Mouse (Mus musculus) CH12.LX (cell line): ENCODE measurements at regions not wholly inside any gene's neighbourhood (a gene's known extent, or its start where the extent isn't known, plus 50 kb on each side); places are given as distances from the start of the nearest gene placed in this dataset.

Experiments
- CHD1 ChIP-seq: IDR thresholded peaks from 2 replicates; pipeline ENCODE4 v1.6.1; 2012; ENCODE audit warnings: low read depth, low read length, improper control_type of control experiment, inconsistent platforms
- CTCF ChIP-seq, 2 experiments: IDR thresholded peaks in 1 of 2; conservative IDR thresholded peaks in 1 of 2; 2 replicates each; pipeline ENCODE4 v1.5.1; 2011 to 2012; ENCODE audit warnings: low read depth in 2 of 2, low read length in 2 of 2, improper control_type of control experiment in 1 of 2, inconsistent platforms in 1 of 2, mild to moderate bottlenecking in 1 of 2, moderate library complexity in 1 of 2
- E2F4 ChIP-seq: IDR thresholded peaks from 2 replicates; pipeline ENCODE4 v1.6.1; 2011; ENCODE audit warnings: low read depth, low read length, improper control_type of control experiment; ENCODE audit not compliant: insufficient replicate concordance
- EP300 ChIP-seq: IDR thresholded peaks from 2 replicates; pipeline ENCODE4 v1.6.1; 2011; ENCODE audit warnings: low read length, improper control_type of control experiment
- HCFC1 ChIP-seq: IDR thresholded peaks from 2 replicates; pipeline ENCODE4 v1.6.1; 2012; ENCODE audit warnings: low read depth, mild to moderate bottlenecking, inconsistent platforms, low read length, improper control_type of control experiment
- IRF4 ChIP-seq: IDR thresholded peaks from 2 replicates; pipeline ENCODE4 v1.6.1; 2014; ENCODE audit warnings: low read depth, mild to moderate bottlenecking, inconsistent platforms, low read length, improper control_type of control experiment
- KAT2A ChIP-seq: IDR thresholded peaks from 2 replicates; pipeline ENCODE4 v1.6.1; 2012; ENCODE audit warnings: low read length, improper control_type of control experiment, inconsistent platforms; ENCODE audit not compliant: insufficient replicate concordance
- MYC ChIP-seq: IDR thresholded peaks from 2 replicates; pipeline ENCODE4 v1.6.1; 2011; ENCODE audit warnings: low read depth, mild to moderate bottlenecking, improper control_type of control experiment, low read length
- TCF12 ChIP-seq: IDR thresholded peaks from 2 replicates; pipeline ENCODE4 v1.6.1; 2014; ENCODE audit warnings: low read depth, mild to moderate bottlenecking, inconsistent platforms, low read length, improper control_type of control experiment
- USF2 ChIP-seq: conservative IDR thresholded peaks from 2 replicates; pipeline ENCODE4 v1.6.1; 2011; ENCODE audit warnings: low read depth, low read length, improper control_type of control experiment
- ZC3H11A ChIP-seq: IDR thresholded peaks from 2 replicates; pipeline ENCODE4 v1.6.1; 2012; ENCODE audit warnings: low read depth, mild to moderate bottlenecking, inconsistent platforms, low read length, improper control_type of control experiment

DNA sequence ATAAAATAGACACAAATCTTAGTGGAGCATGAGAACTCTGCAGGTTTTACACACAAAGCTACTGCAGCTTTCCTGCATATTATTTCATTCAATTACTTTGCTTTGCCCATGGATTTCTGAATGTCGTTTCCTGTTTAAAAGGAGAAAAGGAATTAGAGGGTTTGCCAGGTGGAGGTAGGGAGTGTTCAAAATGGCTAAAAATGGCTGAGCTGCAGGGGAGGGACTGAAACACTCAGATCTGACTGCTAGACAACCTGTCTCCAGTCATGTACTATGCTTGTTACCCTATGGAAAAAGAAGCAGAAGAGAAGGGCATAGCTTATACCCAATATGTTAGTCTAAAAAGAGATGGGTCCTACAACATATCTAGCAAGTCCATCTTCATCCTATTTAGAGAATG is 106.2 kb upstream of the Rnf152 start:
- TF ChIP-seq TCF12 (no peak), CTCF (conservative IDR thresholded peaks at IDR 0.05 in 1 of 2, IDR thresholded peaks at IDR 0.05 in 1 of 2; ENCODE audit: low read depth in 2 of 2, low read length in 2 of 2) (no peak), IRF4 (no peak), CHD1 (no peak), ZC3H11A (no peak), KAT2A (no peak), HCFC1 (no peak), MYC (no peak), E2F4 (no peak), EP300 (no peak), USF2 (no peak)
